Mouse (Mus musculus) fat pad, adult 2 months (tissue): ENCODE data around the gene Sp9.

ENCODE experiments used
- DNase-seq: peaks from one replicate; pipeline ENCODE4 v3.0.0-alpha.2; 2011; ENCODE audit warnings: low read depth, low spot score; ENCODE audit errors: extremely low read depth

Sp9 gene

GRCm38 (mm10) chr2:73274119-73274920 lies 2.6 kb downstream of the Sp9 start:
- no peak for DNase-seq

DNA sequence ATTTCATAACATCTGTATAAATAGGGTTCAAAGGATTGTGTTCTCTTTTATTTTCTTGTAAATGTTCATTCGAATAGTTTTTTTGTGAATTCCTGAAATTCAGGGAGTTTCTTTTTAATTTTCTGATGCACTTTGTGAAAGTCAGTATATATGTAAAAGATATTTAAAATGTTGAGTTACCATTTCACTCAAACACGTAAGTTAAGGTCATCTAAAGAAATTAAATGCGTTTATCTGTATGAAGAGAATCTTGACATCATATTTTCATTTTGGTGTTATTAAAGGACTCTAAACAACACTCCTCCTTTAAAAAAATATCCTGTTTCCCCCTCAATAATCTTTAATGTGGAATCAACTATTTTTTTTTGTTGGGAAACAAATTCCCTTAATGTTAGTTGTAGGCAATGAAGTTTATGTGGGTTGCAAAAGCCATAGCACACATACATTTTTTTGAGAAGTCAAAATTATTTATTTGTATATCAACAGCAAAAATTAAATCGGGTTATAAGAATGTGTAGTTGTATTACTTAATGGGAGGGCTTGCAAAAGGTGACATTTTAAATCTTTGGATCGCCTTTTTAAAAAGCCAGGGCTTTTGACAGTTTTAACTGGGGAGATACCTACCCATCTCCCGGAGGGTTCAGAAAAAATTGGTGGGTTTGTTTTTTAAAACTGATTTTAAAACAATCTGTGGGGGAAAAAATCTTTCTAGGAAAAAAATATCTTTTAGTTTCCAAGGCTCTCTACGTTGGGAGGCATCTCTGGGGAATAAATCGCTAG lies 3.7 kb downstream of the Sp9 start:
- no peak for DNase-seq

GRCm38 (mm10) chr2:73276141-73276571 lies 4.4 kb downstream of the Sp9 start:
- DNase-seq = no peak

DNA sequence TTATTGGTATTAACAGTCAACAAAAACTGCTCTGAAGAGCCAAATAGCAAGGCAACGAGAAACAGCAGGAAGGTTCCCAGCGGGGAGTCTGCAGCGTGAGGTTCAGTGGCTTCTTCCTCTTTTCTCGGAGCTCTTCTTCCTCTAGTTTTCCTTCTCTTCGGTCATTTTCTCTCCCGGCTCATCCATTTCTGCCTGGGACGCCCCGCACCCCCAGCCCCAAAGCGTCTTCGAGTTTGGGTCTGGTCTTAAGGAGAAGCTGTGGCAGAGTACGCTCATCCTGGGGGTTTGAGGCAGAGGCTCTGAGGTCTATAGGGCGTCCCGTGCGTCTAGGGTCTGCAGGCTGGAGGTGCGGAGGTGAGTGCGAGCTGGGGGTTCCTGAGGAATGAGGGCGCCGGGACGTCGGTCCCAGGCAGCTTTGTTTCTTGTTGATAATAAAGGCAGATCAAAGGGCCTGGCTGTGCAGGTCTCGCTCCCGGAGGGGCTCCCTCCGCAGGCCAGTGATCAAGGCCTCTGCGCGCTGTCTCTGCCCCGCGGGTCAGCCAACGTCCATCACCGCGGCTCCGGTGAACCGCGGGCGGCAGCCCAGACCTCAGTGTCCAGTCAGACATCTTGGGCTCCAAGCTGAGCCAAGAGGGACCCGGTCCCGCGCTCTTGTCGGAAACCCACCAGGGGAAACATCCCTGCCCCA lies 5.4 kb downstream of the Sp9 start:
- DNase-seq = no peak

- DNase-seq = no peak
Measured at GRCm38 (mm10) chr2:73277709-73278075, 6.0 kb downstream of the Sp9 start.

GRCm38 (mm10) chr2:73278131-73278854 lies 6.6 kb downstream of the Sp9 start:
- DNase-seq = peak; percentile 7

GRCm38 (mm10) chr2:73278869-73279268 lies 7.1 kb downstream of the Sp9 start:
- DNase-seq = no peak

GRCm38 (mm10) chr2:73279271-73280038 lies 7.7 kb downstream of the Sp9 start:
- no peak for DNase-seq

DNA sequence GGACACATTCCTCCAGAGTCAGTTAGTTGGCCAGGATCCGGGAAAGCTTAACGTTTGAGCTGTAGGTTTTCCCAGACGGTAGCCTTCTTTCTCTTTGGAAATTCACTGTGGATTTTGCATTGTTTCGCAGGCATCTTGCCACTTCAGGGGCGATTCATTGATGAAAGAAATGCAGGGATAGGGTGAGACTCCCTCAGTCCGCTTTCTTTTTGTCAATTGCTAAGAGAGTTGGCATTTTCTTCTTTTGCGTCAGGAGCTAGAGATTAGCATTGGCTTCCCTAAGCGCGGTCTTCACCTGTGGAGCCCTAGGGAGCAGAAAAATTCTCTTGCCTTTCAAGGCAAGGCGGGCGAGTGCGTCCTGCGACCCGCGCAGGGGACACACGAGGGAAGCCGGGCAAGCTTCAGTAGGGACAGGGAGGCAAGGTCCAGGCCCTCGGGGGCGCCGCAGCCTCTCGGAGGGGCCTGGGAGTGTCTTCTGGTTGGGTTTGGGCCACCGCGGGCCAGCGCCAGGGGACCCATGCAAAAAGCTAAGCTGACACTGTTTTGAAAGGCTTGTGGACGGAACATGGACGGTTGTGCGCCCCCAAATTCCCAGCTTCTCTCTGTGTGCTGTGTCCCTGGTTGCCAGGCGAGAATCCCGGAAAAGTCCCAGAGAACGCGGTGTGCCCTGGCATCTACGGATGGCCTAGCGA lies 8.8 kb downstream of the Sp9 start:
- no peak for DNase-seq

DNA sequence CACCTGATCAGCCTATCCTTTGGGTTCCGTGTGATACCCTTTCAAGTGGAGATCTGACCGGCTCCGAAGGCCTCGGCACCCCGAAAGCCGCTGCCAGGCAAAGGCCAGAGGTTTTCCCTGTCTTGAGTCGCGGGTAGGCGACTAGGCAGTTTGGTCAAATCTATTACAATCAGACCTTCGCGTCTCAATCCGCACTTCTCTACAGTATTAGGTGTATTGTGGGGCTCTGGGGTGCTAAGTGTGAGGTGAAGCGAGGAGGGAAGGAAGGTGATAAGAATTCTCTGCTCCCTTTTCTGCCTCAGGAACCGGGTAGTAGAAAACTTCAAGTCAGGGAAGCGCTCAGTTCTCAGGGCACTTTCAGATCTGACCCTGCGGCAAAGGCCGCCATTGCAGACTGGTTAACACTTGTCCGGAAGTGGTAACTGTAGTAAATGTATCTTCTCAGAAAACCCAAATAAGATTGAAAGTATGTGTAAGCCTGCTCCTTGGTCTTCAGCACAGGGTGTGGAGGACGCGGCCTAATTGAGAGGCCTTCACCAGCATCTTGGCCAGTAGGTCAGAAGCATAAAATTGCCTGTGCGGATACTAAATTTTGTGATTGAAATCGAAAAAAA lies 9.4 kb downstream of the Sp9 start:
- no peak for DNase-seq

GRCm38 (mm10) chr2:73281707-73282106 lies 10.0 kb downstream of the Sp9 start:
- no peak for DNase-seq

DNA sequence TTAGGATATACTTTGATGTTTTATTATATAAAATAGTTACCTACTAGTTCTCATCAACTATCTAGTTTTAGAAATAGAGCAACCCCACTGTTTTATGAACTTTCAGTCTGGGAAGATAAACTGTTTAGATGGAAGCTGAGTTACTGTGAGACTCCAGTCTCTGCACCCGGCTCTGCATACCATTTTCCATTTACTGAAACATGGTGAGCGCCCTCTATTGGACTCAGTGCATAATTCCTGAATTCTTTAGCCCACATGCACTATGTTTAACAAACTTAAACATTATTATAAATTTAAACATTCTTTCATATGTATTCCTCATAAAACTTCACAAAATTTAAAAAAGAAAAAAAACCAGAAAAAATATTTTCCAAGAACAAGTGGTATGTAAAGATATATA lies 13.9 kb downstream of the Sp9 start:
- no peak for DNase-seq

DNA sequence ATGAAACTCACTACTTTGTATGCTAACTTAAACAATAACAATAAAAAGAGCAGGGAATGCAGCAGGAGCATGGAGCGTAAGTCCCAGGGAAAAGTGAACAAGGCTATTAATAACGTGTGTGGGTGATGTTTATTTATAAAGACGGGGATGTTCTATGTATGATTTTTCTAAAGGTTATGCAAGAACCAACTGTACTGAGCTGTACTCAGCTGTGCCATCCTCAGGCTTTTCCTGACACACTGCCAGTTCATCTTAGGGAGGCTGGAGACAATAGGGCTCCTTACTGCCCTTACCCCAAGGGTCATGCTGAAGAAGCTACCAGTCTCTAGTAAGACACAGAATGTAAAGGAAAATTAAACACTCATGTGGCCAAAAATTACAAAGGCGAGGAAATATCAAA lies 19.4 kb downstream of the Sp9 start:
- no peak for DNase-seq

DNA sequence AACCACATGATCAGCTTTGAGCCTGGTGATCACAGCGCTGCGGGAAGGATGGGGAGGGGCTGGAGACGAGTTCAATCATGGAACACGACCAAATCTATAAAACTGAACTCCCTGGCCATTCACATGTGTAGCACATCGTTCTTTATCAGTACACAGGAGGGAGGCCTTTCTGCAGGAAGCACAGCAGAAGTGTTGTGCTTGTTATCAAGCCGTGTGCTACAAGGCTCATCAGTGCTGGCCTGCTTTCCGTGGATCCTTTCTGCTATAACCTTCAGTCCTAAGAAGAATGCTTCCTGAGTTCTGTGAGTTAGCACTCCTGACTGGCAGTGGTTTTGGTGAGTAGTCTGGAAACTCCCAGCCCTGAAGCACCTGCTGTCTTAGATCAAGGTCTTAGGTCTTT lies 23.3 kb downstream of the Sp9 start:
- DNase-seq = no peak

- DNase-seq = no peak
Measured at GRCm38 (mm10) chr2:73298154-73298553, 26.4 kb downstream of the Sp9 start.

DNA sequence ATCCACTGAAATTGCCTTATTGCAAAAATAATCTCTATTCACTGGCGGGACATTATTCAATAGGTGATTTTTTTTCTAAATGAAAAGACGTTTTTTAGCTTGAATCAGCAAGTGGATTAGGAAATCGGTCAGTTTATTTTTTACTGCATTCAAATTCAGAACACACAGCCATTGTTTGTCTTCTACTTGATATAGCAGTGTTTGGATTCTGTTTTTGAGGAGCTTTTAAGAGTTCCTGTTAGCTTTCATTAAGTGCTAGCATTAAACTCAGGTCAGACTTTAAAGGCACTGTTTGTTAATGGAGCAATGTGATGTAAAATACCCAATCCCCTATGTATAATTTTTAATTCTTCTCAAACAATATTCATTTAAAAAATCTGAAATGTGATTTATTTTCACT lies 27.1 kb downstream of the Sp9 start:
- DNase-seq = no peak

GRCm38 (mm10) chr2:73301979-73302378 lies 30.3 kb downstream of the Sp9 start:
- DNase-seq = no peak

- no peak for DNase-seq
Measured at GRCm38 (mm10) chr2:73302722-73303121, 31.0 kb downstream of the Sp9 start.

DNA sequence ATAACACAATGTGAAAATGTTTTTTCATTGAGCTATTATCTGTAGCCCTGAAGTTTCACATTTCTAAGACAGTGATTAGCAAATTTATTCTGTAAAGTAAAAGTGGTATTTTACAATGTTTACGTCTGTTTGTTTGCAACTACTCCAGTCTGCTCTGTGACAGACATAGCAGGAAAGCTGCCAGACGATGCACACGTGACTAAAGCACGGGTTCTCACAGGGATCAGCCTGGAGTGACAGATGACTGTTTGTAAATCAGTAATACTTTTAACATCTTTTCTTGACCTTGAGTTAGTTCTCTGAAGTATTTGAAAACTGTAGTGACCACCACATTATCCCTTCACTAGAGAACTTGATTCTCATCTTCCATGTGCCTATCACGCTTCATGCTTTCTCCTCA lies 32.8 kb downstream of the Sp9 start:
- no peak for DNase-seq
